Mouse (Mus musculus) gastrocnemius, adult 8-10 months (tissue): ENCODE data around the gene Acot12. TPM values are rescaled to one million over a fixed set of nuclear protein-coding genes. Genes with fewer than 3 reads are reported as not detected.

Source experiments
- DNase-seq, 2 experiments: peaks; one replicate each; pipeline ENCODE4 v3.0.0; 2022; ENCODE audit warnings: low spot score in 2 of 2
- total RNA-seq, 4 experiments: library from RNA; stranded (reverse); gene quantifications; 2 replicates each; pipeline ENCODE4 v1.2.4; 2022

The Acot12 gene
- under 1 TPM in 1 of 4 experiments, not detected in 3; 0.35 TPM for total RNA-seq

- no peak for DNase-seq
Observed at GRCm38 (mm10) chr13:91741280-91742047, at the start of gene Acot12. Gene Acot12, plus strand, starts transcription at chr13:91741512.

DNA sequence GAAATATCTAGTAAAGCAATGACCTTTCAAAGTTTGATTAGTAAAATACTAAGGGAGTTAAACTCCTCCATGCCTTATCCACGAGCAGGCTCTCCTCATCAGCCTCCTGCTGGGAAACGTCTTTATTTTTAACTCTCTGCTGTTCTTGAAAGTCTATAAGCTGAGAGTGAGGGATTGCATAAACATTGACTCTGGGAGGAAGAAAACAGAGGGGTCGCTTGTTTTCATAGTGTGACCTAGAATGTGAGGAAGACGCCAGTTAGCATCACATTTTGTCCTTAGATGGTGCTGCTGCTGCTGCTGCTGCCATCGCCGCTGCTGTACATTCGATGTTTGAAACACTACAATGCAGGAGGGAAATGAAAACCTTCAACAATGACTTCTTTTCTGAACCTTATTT lies 47.7 kb upstream of the Acot12 start:
- no peak for DNase-seq

DNA sequence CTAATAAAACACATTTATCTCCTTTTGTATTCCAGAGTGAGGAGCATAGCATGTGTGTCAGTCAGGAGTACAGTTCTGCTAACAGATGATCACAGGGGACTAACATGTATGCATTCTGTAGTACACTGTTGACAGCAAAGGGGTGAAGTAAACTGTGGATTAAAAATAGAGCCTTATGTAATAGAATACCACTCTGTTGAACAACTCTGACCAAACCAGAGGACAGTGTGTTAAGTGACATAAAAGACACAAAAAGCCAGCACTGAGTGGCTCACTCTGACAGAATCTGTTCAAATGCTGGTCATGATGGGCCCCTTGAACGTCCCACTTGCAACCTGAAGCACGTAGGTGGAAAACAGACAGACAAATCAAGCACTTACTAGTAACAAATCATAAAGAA lies 45.9 kb upstream of the Acot12 start:
- no peak for DNase-seq

DNA sequence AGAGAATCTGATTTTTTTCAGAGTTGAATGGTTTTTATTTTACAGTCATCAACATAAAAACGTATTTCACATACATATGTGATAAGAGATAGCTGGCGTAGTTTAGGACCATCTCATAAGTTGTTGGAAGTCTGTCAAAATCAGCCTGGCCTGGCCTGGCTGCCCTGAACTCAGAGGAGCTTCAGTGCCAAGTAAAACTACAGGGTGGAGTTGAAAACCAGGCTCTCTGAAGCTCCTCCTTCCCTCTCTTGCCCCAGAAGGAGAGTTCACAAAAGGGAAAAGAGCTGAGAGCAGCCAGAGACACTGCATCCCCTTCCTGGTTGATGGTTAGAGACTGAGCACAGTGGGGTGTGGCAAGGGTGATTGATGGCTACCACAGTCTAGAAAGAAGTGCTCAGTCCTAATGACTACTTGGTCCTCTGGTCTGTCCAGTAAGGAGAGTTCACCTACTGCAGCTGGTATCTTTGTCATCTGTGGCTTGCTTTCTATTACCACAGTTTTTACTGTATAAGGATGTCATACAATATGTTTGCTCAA lies 45.1 kb upstream of the Acot12 start:
- no peak for DNase-seq

GRCm38 (mm10) chr13:91697011-91697410 lies 44.3 kb upstream of the Acot12 start:
- no peak for DNase-seq

- DNase-seq, result no peak
Observed at GRCm38 (mm10) chr13:91702337-91702736, 39.0 kb upstream of the Acot12 start.

DNA sequence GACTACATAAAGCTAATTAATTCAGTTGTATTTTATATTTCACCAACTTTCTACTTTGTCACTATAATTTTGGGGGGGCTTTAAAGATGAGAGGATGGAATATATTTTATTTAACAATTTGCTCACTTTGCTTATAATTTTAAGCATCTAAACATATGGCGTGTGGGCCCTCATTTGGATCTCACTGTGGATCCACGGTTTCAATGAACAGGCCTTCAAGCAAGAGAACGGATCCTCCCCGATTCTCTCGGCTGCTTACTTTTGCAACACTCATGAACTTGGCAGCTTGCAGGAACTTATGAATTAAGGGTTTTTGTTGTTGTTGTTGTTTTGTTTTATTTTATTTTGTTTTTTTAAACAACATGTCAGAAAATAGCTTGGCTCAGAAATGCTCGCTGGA lies 21.8 kb upstream of the Acot12 start:
- DNase-seq, result no peak

GRCm38 (mm10) chr13:91723108-91723735 lies 18.1 kb upstream of the Acot12 start:
- DNase-seq, result no peak

DNA sequence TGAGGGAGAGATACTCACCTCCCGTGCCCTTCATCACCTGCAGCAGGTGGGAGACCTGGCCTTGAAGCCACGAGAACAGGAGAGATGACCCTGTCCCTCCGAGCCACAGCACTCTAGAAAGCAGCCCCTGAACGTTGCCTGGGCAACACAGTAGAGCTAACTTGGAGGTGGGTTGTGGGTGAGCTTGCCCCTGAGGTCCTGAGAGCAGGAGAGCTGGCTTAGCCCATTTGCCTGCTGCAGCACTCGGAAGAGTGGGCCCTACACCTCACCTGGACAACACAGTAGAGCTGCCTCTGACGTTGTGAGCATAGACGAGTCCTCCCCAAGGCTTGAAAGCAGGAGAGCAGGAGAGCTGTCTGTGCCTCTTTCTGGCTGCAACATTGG lies 17.6 kb upstream of the Acot12 start:
- DNase-seq, result no peak

- DNase-seq, result no peak
Observed at GRCm38 (mm10) chr13:91724211-91724610, 17.1 kb upstream of the Acot12 start.

- no peak for DNase-seq
Observed at GRCm38 (mm10) chr13:91725130-91725529, 16.2 kb upstream of the Acot12 start.

- no peak for DNase-seq
Observed at GRCm38 (mm10) chr13:91727899-91728298, 13.4 kb upstream of the Acot12 start.

- no peak for DNase-seq
Observed at GRCm38 (mm10) chr13:91737191-91737590, 4.1 kb upstream of the Acot12 start.

GRCm38 (mm10) chr13:91740851-91741250 lies 461 bp upstream of the Acot12 start:
- DNase-seq, result no peak

DNA sequence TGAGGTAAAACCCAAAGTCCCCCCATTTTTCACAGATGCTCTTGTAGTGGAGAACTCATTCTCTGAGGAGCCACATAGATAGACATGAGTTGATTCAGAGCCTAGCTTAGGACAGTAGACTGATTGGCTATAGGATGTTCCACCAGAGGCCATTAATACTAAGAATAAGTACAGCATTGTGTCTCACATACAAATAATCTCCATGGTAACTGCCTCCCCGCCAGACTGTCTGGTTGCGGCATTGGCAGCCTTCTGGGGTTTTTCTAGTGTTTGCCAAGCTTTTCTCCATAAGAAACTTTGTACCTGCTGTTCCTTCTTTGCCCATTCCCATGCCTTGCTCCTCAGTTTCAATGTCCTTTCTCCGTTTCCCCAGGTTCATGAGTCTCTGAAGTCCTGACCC lies 1.9 kb downstream of the Acot12 start:
- DNase-seq, result no peak

GRCm38 (mm10) chr13:91746470-91746869 lies 5.2 kb downstream of the Acot12 start:
- DNase-seq, result no peak

- DNase-seq, result no peak
Observed at GRCm38 (mm10) chr13:91748401-91748800, 7.1 kb downstream of the Acot12 start.

DNA sequence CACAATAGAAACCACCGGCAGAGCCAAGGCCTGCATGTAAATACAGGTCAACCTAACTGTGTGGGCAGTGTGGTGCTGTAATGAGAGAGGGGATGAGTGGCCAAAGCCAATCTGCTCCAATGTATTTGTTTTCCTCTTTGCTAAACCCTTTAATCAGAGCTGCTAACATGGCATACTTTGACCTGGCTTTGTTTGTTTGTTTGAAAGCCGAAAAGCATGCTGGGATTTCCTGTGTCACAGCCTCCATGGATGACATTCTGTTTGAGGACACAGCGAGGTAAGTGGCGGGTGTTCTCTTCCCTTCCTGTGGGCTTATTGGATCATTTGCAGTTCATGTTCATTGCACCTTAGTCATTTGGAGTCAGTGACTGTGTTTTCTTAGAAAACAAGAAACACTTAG lies 8.7 kb downstream of the Acot12 start:
- DNase-seq, result no peak

- no peak for DNase-seq
Observed at GRCm38 (mm10) chr13:91753724-91754123, 12.4 kb downstream of the Acot12 start.

DNA sequence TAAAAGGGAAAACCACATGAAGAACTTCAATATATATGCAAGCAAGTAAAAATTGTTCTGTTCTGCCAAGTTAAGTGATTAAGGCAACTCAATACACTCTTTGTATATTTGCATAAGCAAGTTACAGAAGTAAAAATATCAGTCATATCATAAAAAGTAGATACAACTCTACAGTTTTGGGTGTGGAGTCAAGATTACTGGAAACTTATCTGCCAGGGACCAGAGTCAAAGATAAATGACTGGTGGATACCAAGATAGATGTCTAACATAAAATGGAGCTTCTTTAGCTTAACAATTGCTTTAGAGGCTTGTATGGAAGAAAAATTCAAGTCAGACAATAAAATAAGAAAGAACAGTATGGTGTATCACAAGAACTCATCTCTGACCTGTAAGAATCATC lies 13.4 kb downstream of the Acot12 start:
- no peak for DNase-seq

GRCm38 (mm10) chr13:91756230-91756629 lies 14.9 kb downstream of the Acot12 start:
- no peak for DNase-seq

GRCm38 (mm10) chr13:91758316-91759048 lies 17.2 kb downstream of the Acot12 start:
- no peak for DNase-seq
